Mouse (Mus musculus): ENCODE results near the gene Oxnad1.

Gene Oxnad1

GRCm38 (mm10) chr14:32145401-32145800 is 60.2 kb downstream of the Oxnad1 start:
- DNase-seq (ENCODE audit: low spot score), result no peak

DNA sequence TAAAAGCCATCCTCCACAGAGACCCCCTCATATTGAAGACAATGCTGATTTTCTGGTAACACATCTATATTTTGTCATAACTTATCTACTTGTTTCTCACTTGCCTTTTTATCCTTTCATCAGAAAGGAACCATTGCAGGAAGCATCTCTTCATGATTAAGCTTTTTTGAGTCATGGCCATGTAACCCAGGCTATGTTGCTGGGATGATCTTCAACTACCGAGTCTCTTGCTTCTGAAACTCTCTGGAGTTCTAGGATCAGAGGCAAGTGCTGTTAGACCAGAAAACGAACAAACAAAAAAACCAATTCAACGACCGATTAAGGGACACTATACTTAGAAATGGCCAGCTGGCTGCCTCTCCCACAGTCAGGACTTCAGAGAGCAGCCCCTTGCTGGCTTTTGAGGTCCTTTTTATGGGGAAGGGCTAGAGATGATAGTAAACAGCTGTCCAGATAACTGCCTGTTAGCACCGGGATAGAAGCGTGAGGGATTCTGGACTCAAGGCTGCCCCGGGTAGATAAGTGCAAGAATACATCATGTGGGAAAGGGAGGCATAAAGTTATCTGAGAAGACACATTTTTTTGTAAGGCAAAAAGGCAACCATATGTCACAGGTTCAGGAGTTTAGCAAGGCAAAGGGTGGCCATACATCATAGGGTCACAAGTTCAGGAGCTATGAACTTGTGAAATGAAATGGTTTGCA is 60.8 kb downstream of the Oxnad1 start:
- peak; percentile 60 for DNase-seq (ENCODE audit: low spot score)

DNA sequence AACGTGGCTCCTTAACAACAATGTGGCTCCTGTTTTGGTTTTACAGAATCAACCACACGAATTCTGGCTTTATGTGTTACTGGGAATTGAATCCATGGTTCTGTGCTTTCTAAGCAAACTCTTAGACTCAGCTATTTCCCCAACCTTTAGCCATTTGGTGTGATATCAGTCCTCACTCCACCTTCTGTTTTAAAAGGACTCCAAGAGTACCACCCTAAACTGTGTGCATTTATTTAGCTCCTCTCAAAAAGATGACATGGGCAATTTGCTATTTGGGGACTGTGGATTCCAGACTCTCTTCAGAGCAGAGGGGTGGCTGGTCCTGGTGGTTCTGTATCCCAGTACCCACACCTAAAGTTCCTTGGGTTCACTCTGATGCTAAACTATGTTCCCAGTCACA is 61.4 kb downstream of the Oxnad1 start:
- DNase-seq (ENCODE audit: low spot score), result no peak

GRCm38 (mm10) chr14:32150872-32151271 is 65.7 kb downstream of the Oxnad1 start:
- no peak for DNase-seq (ENCODE audit: low spot score)

- no peak for DNase-seq (ENCODE audit: low spot score)
Observed at GRCm38 (mm10) chr14:32152243-32152965, 67.2 kb downstream of the Oxnad1 start.
